Mouse (Mus musculus) mouse embryonic stem cell (cell line): Measurements from ENCODE around the gene Atp1a1.

ENCODE experiments used
- in situ Hi-C, 2 experiments: fragments of 300-500 bp; cut with MboI; formaldehyde crosslinking; loops; 1 replicate in 1 of 2; 3 replicates in 1 of 2; pipeline ENCODE4 v1.14.3; 2019 to 2020; ENCODE audit warnings: low sequenced_read_pairs in 2 of 2, low pct_unique_long_range_greater_than_20kb in 1 of 2, mixed read lengths in 1 of 2; ENCODE audit not compliant: unreplicated experiment in 1 of 2

Gene Atp1a1

GRCm38 (mm10) chr3:101533373-101533772 is 71.1 kb downstream of the Atp1a1 start:
- in situ Hi-C loops: no loop called here

- in situ Hi-C loops: no loop called here
Observed at GRCm38 (mm10) chr3:101530928-101531327, 73.6 kb downstream of the Atp1a1 start.

- in situ Hi-C loops: no loop called here
Observed at GRCm38 (mm10) chr3:101528900-101529594, 75.4 kb downstream of the Atp1a1 start.

GRCm38 (mm10) chr3:101528157-101528899 is 76.2 kb downstream of the Atp1a1 start:
- in situ Hi-C loops: no loop called here

GRCm38 (mm10) chr3:101526603-101527002 is 77.9 kb downstream of the Atp1a1 start:
- in situ Hi-C loops: no loop called here
